Mouse (Mus musculus) spleen, adult 2 months (tissue): Measurements from ENCODE around the gene Mif4gd.

ENCODE experiments used
- CTCF ChIP-seq: fragments of 200-500 bp; IDR thresholded peaks from 2 replicates; pipeline ENCODE4 v1.5.1; 2011; ENCODE audit warnings: mild to moderate bottlenecking, inconsistent platforms; ENCODE audit not compliant: insufficient read depth, insufficient read length, insufficient replicate concordance; ENCODE audit errors: extremely low read depth
- POLR2A ChIP-seq: fragments of 200-500 bp; IDR thresholded peaks from 2 replicates; pipeline ENCODE4 v1.6.1; 2011; ENCODE audit warnings: low read depth, low read length, inconsistent platforms

- no peak for TF ChIP-seq POLR2A
- no peak for TF ChIP-seq CTCF
Observed at GRCm38 (mm10) chr11:115629734-115630531, 17.2 kb upstream of the Mif4gd start.
